In genomic region chr8:98260281-98260680, GRCm38 (mm10) we compare ENCODE assay signal across 16 mouse cellular contexts.
"Had no signal": no experiment of that assay in that cellular context is flagged by ENCODE, and none has a peak within 500 bp of the region (broad histone marks: within the 10 kb centered on the region; RNA-seq: fewer than 3 reads in every experiment).

No protein-coding gene starts in this region.

- ATAC-seq: hindbrain, postnatal 0 days; inflammation-experienced regulatory T-cells, adult 6 months; intestine, embryonic 16.5 days had no signal

- DNase-seq: kidney, adult 18-20 months; kidney, adult 9 months; kidney, postnatal 14 days; kidney, postnatal 4 days; liver, embryonic 13.5 days; lung, adult 2 months; lung, postnatal 14 days; lung, postnatal 4 days; midbrain, embryonic 14.5 days; spleen, adult 18-20 months; thymus, adult 2 months; thymus, postnatal 14 days; thymus, postnatal 4 days had no signal
